Mouse (Mus musculus): ENCODE measurements around the gene Nr2c2.

- TF ChIP-seq CTCF (IDR thresholded peaks at IDR 0.05; ENCODE audit: insufficient read depth, low read depth, low read length): no peak
- no peak for TF ChIP-seq POLR2A (IDR thresholded peaks at IDR 0.05; ENCODE audit: insufficient read depth, low read depth, low read length)
Observed at GRCm38 (mm10) chr6:92199414-92199813, 108.2 kb downstream of the Nr2c2 start.

Measured in olfactory bulb, adult 2 months (tissue).